Comparison of ENCODE assay signal across 8 mouse cellular contexts in the genomic region with DNA sequence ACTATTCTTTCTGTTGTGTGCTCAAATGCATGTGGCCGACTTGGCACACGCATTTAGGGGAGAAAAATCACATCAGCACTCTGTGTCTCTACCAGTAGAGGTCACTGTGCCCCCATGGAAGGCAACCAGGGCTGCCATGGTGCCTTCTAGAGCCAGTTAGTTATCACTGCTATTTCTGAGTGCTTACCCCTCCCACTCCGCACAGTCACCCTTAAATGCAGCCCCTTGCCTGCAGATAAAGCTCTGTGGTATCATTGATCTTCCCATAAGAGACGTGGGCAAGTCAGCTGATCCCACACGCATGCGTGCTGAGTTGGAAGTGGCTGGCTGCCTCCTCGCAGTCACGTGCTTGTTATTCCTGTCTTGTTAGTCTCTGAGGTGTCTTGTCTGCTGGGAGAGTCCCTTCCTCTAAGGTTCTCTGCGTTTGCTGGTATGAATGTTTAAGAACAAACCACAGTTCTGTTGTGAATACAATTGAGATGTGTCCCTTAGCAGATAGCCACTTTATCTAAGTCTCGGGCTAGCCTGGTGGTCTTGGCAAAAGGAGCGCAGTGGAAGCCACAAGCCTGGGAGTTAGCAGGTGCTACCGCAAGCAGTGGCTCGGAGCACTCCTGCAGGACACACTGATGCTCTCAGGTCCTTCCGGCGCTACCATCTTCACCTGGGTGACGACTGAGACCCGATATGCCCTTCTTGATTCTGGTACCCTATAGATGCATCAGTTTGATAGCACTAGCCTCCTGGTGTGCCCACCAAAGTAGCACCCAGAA.
DNase-seq lines count a peak whose midpoint lies in the region; TF ChIP-seq lines count a peak whose summit lies in the region.

No protein-coding gene starts in this region.

- no peaks in the 10 kb centered on the region for H3K36me3 ChIP-seq in testis, adult 2 months (ENCODE audit: control insufficient read depth, insufficient read depth, low read length)

- H3K27ac ChIP-seq in testis, adult 2 months (ENCODE audit: control insufficient read depth, insufficient read depth, low read depth, low read length): no peak overlapping the region

- intact Hi-C loops in gastrocnemius, postnatal 14 days (cut with DNase I; ENCODE audit: low total_unique reads): no loop called here

- DNase-seq in B cell, adult 2 months: peak; percentile 54 to 55
- peak; percentile 36 for DNase-seq in T-cell, adult 2 months (ENCODE audit: low spot score)
- peak; percentile 81 for DNase-seq in embryo, embryonic 10 days (ENCODE audit: low spot score)
- peak; percentile 50 for DNase-seq in gastrocnemius, postnatal 14 days
- DNase-seq in kidney, adult 18-20 months: peak; percentile 60
- peak; percentile 67 for DNase-seq in liver
- DNase-seq in natural killer cell, adult 2 months (ENCODE audit: low spot score in 2 of 2): peak; percentile 24 to 39

- peak overlapping the region; percentile 23; the same call in 1 of the 2 replicates for H3K4me3 ChIP-seq in testis, adult 2 months (ENCODE audit: control insufficient read depth, low read depth, low read length)

- no peaks in the 10 kb centered on the region for H3K27me3 ChIP-seq in testis, adult 2 months (ENCODE audit: control insufficient read depth, insufficient read depth, low read length)

- peak; percentile 75; the same call in 1 of the 2 replicates for TF ChIP-seq CTCF in testis, adult 2 months (IDR thresholded peaks at IDR 0.05; ENCODE audit: control insufficient read depth, insufficient read depth, insufficient replicate concordance, low read depth, low read length)

- peaks cover 2% of the 10 kb centered on the region; the same call in 1 of the 2 replicates for H3K4me1 ChIP-seq in testis, adult 2 months (ENCODE audit: control insufficient read depth, insufficient read depth, low read length)

- TF ChIP-seq POLR2A in testis, adult 2 months (IDR thresholded peaks at IDR 0.05; ENCODE audit: control insufficient read depth, low read depth, low read length): no peak
